Mouse (Mus musculus): Measurements from ENCODE around the gene D5Ertd579e.
A peak's percentile ranks its signal among the peaks of the same experiment; 100 is the strongest.

Gene D5Ertd579e

DNA sequence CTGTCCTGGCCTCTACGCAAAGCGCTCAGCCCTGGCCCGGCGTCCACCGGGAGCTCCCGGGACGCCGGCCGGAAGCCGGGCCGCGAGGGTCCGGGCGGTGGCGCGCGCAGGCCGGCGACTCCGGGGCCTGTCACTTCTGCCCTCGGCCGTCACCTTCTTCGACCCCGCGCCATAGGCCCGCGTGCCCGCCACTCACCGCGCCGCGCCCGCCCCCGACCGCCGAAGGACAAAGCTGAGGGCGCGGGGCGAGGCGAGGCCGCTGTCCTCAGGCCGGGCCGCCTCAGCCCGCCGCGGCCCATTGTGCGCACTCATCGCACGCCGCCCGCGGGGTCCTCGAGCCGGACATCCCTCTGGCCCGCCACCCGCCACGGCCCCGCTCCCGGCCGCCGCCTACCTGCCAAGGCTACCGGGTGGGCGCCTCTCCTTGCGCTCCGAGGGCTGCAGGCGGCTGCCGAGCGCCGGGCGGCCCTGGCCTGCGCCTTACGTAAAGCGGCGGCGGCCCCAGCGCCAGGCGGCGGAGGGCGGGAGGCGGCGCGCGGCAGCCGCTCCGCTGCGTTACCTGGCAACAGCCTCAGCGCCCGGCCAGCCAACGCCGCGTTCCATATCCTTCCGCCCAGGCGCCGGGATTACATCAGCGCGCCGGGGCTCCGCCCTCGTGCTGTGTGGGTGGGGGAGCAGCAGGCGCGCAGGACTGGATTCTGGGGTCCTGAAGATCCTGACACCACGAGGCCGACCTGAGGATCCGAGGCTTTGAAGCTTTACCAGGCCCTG, at the start of gene D5Ertd579e:
Gene D5Ertd579e (minus strand): TSS at position 564 of the 771 bp plus-strand sequence.
- peak; percentile 94 to 96 for DNase-seq

DNA sequence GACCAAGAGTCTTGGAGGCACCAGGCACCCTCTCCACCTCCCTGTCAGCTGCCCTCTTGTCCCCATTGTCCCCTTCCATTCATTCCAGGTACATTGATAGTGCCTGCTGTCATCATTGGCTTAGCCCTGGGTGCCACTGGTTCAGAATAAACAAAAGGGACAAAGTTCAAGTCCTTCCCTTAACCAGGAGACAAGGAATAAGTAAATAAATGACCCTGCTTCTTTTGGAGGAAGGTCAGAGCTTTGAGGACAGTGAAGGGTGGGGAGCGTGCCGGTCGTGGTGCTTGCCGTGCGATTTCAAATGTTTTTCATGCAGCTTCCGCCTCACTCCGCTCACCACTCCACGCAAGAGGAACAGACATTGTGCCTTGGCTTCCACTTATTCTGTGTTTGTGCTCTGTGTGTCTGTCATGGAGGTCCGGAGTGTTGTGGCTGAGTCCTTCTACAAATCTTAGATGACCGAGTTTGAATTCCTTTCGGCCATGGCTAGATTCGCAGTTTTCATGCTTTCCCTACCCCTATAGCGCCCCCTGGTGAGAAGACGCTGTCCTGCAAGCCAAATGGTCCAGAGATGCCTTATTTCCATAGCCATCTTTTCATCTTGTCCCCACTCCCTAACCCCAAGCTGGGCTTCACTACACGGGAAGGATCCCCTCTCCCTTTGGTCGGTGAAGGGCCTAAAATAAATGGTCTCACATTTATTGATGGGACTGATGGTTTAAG, 46.5 kb upstream of the D5Ertd579e start:
- peak; percentile 93 to 97 for DNase-seq

- peak; percentile 83 to 86 for DNase-seq
These were observed 44.0 kb upstream of the D5Ertd579e start for GRCm38 (mm10) chr5:36739829-36740228.

GRCm38 (mm10) chr5:36738799-36739615, 43.2 kb upstream of the D5Ertd579e start:
- DNase-seq: peak; percentile 94

DNA sequence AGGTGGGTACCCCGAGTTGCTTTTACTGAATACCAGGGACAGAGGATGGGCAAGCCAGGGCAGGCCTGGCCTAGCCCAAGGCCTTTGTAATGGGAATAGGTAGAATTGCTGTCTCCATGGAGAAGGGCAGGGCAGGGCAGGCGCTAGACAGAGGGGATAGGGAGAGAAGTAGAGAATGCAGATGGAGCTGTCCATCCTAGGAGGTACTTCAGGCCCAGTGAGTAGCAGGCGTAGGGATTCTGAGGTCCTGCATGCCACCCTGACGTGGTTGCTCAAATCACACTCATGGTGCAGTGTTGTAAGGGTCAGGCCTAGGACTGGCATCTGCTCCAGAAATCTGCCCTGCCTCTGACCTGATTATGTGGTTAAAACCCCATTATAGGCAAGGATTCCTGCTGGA, 41.9 kb upstream of the D5Ertd579e start:
- DNase-seq: no peak

GRCm38 (mm10) chr5:36736009-36736408, 40.2 kb upstream of the D5Ertd579e start:
- peak; percentile 65 to 67 for DNase-seq

DNA sequence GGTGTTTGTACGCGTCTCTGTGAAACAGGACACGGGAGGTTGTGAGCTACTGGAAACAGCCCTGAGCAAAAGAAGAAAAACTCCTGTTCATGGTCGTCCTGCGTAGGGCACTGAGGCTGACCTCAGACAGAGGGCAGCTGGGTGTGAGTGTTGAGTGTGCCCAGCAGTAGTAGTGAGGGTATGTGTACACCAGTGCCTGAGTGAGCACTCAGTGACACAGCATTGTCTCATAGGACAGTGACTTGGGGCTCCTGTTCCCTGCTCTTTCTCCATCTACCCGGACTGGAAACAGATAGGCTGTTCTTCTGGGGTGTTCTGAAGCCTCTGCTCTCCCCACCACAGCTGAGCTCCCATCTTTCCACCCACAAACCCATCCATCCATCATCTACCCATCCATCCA, 39.3 kb upstream of the D5Ertd579e start:
- no peak for DNase-seq

- DNase-seq: no peak
These were observed 37.6 kb upstream of the D5Ertd579e start for GRCm38 (mm10) chr5:36733405-36733804.

DNA sequence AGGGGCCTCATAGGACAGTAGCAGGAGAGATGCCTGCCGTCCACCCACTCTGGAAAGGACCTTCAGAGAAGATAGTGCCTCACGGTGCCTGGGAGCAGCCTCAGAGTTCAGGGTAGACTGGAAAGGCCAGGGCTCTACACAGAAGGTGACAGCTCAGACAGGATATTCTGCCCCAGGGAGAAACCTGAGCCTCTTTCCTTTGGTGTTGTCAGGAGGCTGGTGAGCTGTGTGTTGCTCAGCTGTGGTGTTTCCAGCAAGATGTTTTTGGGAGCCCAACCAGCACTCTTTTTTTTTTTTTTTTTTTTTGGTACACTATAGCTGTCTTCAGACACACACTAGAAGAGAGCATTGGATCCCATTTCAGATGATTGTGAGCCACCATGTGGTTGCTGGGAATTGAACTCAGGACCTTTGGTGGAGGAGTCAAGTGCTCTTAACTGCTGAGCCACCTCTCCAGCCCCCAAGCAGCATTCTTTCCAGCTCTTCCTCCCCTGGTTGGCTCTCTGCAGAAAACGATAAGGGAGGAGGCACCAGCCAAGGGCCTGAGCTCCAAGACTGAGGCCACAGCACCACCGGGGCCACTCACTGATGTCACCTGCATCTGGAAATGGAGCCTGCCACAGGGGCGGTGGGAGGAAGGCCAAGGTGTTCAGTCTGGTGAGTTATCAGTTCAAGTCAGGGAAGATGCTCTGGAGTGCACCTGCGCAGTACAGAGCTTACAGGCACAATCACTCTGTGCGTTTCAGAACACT, 36.3 kb upstream of the D5Ertd579e start:
- peak in 1 of 2 experiments; percentile 14 for DNase-seq

GRCm38 (mm10) chr5:36730689-36731088, 34.9 kb upstream of the D5Ertd579e start:
- DNase-seq: peak; percentile 49 to 60

GRCm38 (mm10) chr5:36729923-36730322, 34.1 kb upstream of the D5Ertd579e start:
- peak; percentile 40 to 48 for DNase-seq

DNA sequence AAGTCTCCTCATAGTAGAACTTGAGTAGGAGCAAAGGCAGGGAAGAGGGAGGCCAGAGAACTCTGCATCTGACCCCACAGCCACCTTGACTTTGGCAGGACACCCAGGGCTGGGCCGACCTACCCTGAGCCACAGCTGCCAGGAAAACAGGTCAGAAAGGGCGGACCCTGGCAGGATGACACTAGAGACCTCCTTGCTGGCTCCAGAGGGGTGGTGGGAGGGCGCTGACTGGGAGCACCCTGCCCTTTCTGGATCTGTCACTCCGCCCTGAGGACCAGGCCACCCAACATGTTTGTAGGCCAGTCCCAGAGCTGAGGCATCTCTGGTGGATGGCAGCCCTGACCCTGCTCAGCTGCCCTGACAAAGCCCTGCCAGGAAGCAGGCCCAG, 33.3 kb upstream of the D5Ertd579e start:
- peak in 1 of 2 experiments; percentile 40 for DNase-seq

DNA sequence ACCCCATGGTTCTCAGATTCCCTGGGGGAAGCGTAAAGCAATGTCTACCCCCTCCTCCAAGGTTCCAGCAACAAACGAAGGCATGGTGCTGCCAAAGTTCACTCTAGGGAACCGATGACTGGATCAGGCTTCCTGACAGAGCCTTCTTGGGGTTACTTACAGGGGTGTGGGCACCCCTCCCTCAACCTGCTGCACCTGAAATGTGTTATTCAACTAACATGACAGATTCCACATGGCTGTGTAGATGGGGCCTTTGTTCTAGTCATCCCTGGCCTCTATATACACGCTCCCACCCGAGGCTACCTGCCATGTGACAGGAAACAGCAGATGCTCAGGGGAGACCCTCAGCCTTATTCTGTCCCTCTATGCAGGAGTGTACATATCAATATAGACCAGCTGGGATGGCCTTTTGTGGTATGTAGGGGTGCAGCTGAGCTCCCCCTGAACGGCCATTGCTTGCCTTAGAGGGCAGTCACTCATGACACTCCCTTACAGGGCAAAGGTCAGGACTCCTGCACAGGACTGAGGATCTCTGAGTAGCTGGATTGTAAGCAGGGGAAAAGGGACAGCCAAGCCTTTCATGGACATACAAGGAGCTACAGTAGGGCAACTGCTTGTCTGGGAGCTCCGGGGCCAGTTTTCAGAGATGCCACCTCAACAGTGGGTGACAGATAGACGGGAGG, 32.7 kb upstream of the D5Ertd579e start:
- DNase-seq: peak in 1 of 2 experiments; percentile 42

GRCm38 (mm10) chr5:36727776-36728175, 32.0 kb upstream of the D5Ertd579e start:
- DNase-seq: peak; percentile 75 to 89

GRCm38 (mm10) chr5:36727136-36727535, 31.3 kb upstream of the D5Ertd579e start:
- peak; percentile 57 to 75 for DNase-seq

DNA sequence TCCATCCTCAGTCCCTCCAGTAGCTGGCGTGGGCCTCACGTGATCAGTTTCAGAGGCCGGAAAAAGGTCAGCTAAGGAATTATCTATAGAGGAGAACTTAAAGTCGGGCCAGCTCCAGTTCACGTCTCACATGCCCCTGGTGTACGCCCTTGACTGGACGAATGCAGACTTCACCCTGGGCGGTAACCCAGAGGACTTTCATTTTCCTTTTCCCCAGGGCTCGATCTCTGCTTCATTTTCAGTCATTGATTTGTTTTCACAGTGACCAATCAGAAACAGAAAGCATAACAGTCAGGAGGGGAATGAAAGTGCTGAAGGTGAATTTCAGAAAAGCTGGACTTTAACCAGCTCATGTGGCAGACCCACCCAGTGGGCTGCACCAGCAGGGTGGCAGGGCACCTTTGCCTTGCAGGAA, 30.6 kb upstream of the D5Ertd579e start:
- peak in 1 of 2 experiments; percentile 38 for DNase-seq

DNA sequence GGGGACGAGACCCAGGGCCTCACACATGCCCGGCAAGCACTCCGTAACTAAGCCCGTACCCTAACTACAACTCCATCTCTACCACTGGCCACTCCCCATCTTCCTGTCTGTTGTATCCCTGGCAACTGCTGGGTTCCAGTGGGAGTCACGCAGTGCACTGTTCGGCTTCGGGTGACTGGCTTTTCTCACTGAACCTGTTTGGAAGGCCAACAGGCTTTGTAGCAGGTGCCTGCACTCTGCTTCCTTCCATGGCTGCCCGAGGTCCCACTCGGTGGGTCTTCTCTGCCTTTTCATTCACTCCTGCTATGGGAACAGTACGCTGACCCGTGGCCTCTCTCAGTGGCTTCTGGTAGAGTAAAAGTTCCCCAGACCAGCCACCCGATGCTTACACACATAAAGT, 30.0 kb upstream of the D5Ertd579e start:
- peak in 1 of 2 experiments; percentile 17 for DNase-seq

- DNase-seq: no peak
These were observed 28.4 kb upstream of the D5Ertd579e start for GRCm38 (mm10) chr5:36724274-36724673.

DNA sequence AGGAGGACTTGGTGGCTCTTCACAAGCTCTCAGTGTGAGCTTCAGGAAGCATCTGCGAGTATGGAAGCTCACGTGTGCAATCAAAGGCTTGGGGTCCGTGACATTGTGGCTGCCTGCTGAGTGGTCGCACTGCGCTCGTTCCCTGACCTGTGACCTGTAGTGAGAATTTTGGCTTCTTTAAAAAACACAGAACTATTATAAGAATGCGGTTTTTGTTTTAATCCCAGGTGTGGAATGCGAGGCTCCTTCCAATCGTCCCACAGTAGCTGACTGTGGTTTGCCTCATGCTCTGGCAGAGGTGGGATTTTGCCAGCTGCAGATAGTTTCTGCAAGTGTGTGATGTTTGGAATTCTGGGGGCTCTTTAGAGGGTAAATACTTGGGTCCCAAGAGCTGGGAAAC, 27.5 kb upstream of the D5Ertd579e start:
- no peak for DNase-seq

GRCm38 (mm10) chr5:36722415-36722856, 26.6 kb upstream of the D5Ertd579e start:
- DNase-seq: no peak

DNA sequence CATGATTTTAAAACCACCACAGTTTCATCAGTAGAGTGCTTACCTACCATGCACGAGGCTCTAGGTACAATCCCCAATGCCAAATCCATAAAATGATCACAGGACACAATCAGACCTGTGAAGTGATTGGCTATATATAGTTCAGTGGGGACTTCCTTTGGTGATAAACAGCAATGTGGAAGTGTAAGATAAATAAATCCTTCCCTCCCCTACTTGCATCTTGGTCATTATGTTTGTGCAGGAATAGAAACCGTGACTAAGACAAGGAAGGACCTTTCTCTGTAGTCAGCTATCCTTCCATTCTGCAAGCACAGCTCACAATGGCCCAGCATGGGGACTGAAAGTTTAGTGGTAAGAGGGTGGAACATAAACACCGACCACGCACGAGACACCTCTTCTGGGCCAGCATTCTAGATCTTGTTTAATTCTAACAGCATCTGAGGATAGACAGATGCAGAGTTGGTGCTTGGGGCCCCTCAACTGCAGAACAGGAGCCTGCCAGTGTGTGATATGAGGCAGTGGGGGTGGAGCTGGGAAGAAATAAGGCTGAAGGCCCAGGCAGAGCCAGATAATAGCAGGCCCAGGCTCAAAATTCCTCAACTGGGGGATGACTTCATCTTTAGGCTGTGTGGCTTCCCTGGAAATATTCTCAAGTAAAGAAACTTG, 25.0 kb upstream of the D5Ertd579e start:
- DNase-seq: no peak

All from cerebellum, postnatal 14 days (tissue).